Mouse (Mus musculus): ENCODE measurements around the gene Mast1.
A peak's percentile ranks its signal among the peaks of the same experiment; 100 is the strongest.

The Mast1 gene

GRCm38 (mm10) chr8:84936962-84937546 lies at the start of gene Mast1:
Mast1 (minus strand) TSS chr8:84937359.
- DNase-seq: peak; percentile 62 to 74

- no peak for DNase-seq
Measured at GRCm38 (mm10) chr8:84986379-84986945, 49.3 kb upstream of the Mast1 start.

GRCm38 (mm10) chr8:84985684-84986378 lies 48.7 kb upstream of the Mast1 start:
- DNase-seq: peak; percentile 94 to 95

GRCm38 (mm10) chr8:84985049-84985683 lies 48.0 kb upstream of the Mast1 start:
- peak; percentile 66 to 67 for DNase-seq

- DNase-seq: peak; percentile 75 to 87
Measured at GRCm38 (mm10) chr8:84984294-84985048, 47.3 kb upstream of the Mast1 start.

GRCm38 (mm10) chr8:84982499-84983011 lies 45.4 kb upstream of the Mast1 start:
- peak; percentile 51 to 56 for DNase-seq

- peak; percentile 63 to 81 for DNase-seq
Measured at GRCm38 (mm10) chr8:84981644-84982498, 44.7 kb upstream of the Mast1 start.

GRCm38 (mm10) chr8:84980622-84981358 lies 43.6 kb upstream of the Mast1 start:
- DNase-seq: peak; percentile 88 to 93

- DNase-seq: peak; percentile 95 to 97
Measured at GRCm38 (mm10) chr8:84979599-84980421, 42.7 kb upstream of the Mast1 start.

GRCm38 (mm10) chr8:84978248-84978940 lies 41.2 kb upstream of the Mast1 start, which contains the start of gene Junb:
Junb (minus strand) TSS chr8:84978718.
- DNase-seq: peak; percentile 96 to 98

GRCm38 (mm10) chr8:84977435-84978247 lies 40.5 kb upstream of the Mast1 start:
- peak; percentile 80 to 85 for DNase-seq

- DNase-seq: no peak
Measured at GRCm38 (mm10) chr8:84976763-84977434, 39.7 kb upstream of the Mast1 start.

GRCm38 (mm10) chr8:84976031-84976762 lies 39.0 kb upstream of the Mast1 start:
- peak; percentile 96 to 98 for DNase-seq

GRCm38 (mm10) chr8:84975434-84975833 lies 38.3 kb upstream of the Mast1 start:
- peak; percentile 76 to 88 for DNase-seq

GRCm38 (mm10) chr8:84974543-84975142 lies 37.5 kb upstream of the Mast1 start:
- DNase-seq: no peak

- DNase-seq: peak in 1 of 2 experiments; percentile 80
Measured at GRCm38 (mm10) chr8:84973803-84974542, 36.8 kb upstream of the Mast1 start.

Measured in lung, postnatal 4 days (tissue).